Mouse (Mus musculus) heart, postnatal 0 days (tissue): ENCODE data around the gene Oser1.
"Not testable (repeated sequence)": the region's sequence is repeated elsewhere in the genome, so short reads cannot be mapped to it uniquely, and the experiment has no call there.

Experiments used
- CTCF ChIP-seq: IDR thresholded peaks from 2 replicates; pipeline ENCODE4 v1.5.1; 2016; ENCODE audit warnings: antibody characterized with exemption, control low read depth, low read depth
- EP300 ChIP-seq: IDR thresholded peaks from 2 replicates; pipeline ENCODE4 v1.6.1; 2016; ENCODE audit warnings: antibody characterized with exemption, low read depth

DNA sequence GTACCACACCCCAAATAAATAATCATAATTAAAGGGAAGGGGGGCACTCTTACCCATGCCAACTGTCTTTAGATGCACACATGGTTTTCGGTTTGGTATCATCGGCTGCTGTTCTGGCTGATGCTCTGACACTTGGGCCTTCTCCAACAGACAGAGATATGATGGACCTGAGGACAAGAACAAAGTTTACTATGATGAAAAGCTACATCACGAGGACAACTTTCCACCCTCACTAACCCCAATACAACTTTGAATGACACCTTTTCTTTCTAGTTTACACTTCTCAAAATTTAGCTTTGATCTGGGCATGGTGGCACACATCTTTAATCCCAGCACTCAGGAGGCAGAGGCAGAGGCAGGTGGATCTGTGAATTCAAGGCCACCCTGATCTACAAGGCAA lies 13.2 kb downstream of the Oser1 start:
- TF ChIP-seq CTCF, EP300: not testable (repeated sequence)
